Mouse (Mus musculus): Measurements from ENCODE around the gene Arpc4. TPM values are rescaled to one million over a fixed set of nuclear protein-coding genes. Genes with fewer than 3 reads are reported as not detected.

Arpc4 gene
- polyA plus RNA-seq, 1 experiment from 2014 or later = 238 TPM

- Histone ChIP-seq H3K27me3 (ENCODE audit: control insufficient read depth, insufficient read depth, low read length) (no peaks in the 10 kb centered on the region), H3K4me2 (ENCODE audit: low read depth, low read length) (no peak overlapping the region), H3K4me1 (ENCODE audit: control insufficient read depth, insufficient read depth, low read length) (peaks cover 12% of the 10 kb centered on the region; the same call in 1 of the 2 replicates), H3K27ac (ENCODE audit: low read depth, low read length) (no peak overlapping the region), H3K36me3 (ENCODE audit: control insufficient read depth, insufficient read depth, low read length) (peaks cover 18% of the 10 kb centered on the region), H3K9me3 (ENCODE audit: control insufficient read depth, low read length) (no peaks in the 10 kb centered on the region), H3K4me3 (ENCODE audit: low read depth, low read length) (peak overlapping the region; percentile 9; the same call in 1 of the 2 replicates), H3K9ac (replicated peaks; ENCODE audit: low read depth, low read length) (no peak overlapping the region)
- WGBS = 84% methylated on average over 6 of the region's 6 CpGs
- ATAC-seq (ENCODE audit: low read depth) = no peak
Observed at GRCm38 (mm10) chr6:113341574-113341973, 36.3 kb upstream of the Arpc4 start.

DNA sequence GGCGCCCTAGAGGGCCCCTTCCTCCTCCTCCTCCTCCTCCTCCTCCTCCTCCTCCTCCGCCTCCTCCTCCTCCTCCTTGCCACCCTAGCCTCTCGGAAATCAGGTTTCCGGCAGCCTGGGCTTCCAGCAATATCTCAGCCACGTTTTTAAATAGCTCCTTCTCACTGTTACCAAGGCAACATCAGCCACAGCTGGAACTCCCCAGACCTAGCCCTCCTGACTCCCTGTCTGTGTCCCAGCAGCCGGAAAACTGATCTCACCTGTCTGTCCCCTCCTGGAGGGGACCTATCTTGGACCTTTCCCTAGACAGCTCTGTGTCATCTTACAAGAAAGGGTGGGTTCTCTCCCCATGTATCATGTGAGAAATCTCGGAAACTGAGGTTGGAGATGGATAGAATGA lies 35.6 kb upstream of the Arpc4 start:
- 43% methylated on average over 4 of the region's 7 CpGs for WGBS
- H3K9ac ChIP-seq (replicated peaks; ENCODE audit: low read depth, low read length) = no peak overlapping the region; the same call in 1 of the 2 replicates
- H3K27me3 ChIP-seq (ENCODE audit: control insufficient read depth, insufficient read depth, low read length) = no peaks in the 10 kb centered on the region
- peaks cover 12% of the 10 kb centered on the region; the same call in 1 of the 2 replicates for H3K4me1 ChIP-seq (ENCODE audit: control insufficient read depth, insufficient read depth, low read length)
- H3K4me3 ChIP-seq (ENCODE audit: low read depth, low read length) = no peak overlapping the region
- H3K9me3 ChIP-seq (ENCODE audit: control insufficient read depth, low read length) = no peaks in the 10 kb centered on the region
- no peak overlapping the region for H3K27ac ChIP-seq (ENCODE audit: low read depth, low read length)
- ATAC-seq (ENCODE audit: low read depth) = no peak
- peak overlapping the region; percentile 62 for H3K4me2 ChIP-seq (ENCODE audit: low read depth, low read length)
- peaks cover 18% of the 10 kb centered on the region for H3K36me3 ChIP-seq (ENCODE audit: control insufficient read depth, insufficient read depth, low read length)

- peaks cover 13% of the 10 kb centered on the region for H3K36me3 ChIP-seq (ENCODE audit: control insufficient read depth, insufficient read depth, low read length)
- peak within 1 kb of the TSS; percentile 62 for H3K4me2 ChIP-seq (ENCODE audit: low read depth, low read length)
- peak within 1 kb of the TSS; percentile 72 for H3K9ac ChIP-seq (replicated peaks; ENCODE audit: low read depth, low read length)
- peaks cover 12% of the 10 kb centered on the region; the same call in 1 of the 2 replicates for H3K4me1 ChIP-seq (ENCODE audit: control insufficient read depth, insufficient read depth, low read length)
- H3K9me3 ChIP-seq (ENCODE audit: control insufficient read depth, low read length) = no peaks in the 10 kb centered on the region
- 16% methylated on average over 32 of the region's 32 CpGs for WGBS
- peak within 1 kb of the TSS; percentile 45 for H3K4me3 ChIP-seq (ENCODE audit: low read depth, low read length)
- ATAC-seq (ENCODE audit: low read depth) = peak; percentile 85
- H3K27ac ChIP-seq (ENCODE audit: low read depth, low read length) = 0 out of 2 replicates have a peak within 1 kb of the TSS, but pooled peaks have one; percentile 16
- no peaks in the 10 kb centered on the region for H3K27me3 ChIP-seq (ENCODE audit: control insufficient read depth, insufficient read depth, low read length)
Observed at GRCm38 (mm10) chr6:113343177-113344092, 34.5 kb upstream of the Arpc4 start, which contains the start of gene Camk1. Gene Camk1, minus strand, starts transcription at chr6:113343984.

DNA sequence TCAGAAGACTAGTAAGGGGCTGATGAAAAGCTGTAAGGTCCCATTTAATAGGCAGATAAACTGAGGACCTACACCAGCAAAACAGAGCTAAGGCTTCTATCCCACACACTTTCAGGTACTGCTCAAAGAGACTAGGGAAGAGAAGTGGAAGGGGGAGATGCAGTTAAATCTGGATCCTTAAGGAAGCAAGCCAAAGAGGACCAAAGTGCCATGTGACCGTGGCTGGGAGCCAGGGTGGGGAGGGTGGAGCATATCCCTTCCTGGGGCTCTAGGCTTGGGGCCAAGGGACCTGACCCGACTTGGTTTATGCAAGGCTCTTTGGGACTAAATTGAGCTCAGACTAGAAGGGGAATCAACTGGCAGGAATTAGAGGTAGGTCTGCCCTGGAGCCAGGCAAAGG lies 33.6 kb upstream of the Arpc4 start:
- H3K4me2 ChIP-seq (ENCODE audit: low read depth, low read length) = peak overlapping the region; percentile 62; the same call in 1 of the 2 replicates
- WGBS = 55% methylated on average over 2 of the region's 2 CpGs
- no peak overlapping the region for H3K4me3 ChIP-seq (ENCODE audit: low read depth, low read length)
- peaks cover 12% of the 10 kb centered on the region; the same call in 1 of the 2 replicates for H3K4me1 ChIP-seq (ENCODE audit: control insufficient read depth, insufficient read depth, low read length)
- H3K36me3 ChIP-seq (ENCODE audit: control insufficient read depth, insufficient read depth, low read length) = peaks cover 5% of the 10 kb centered on the region; the same call in 1 of the 2 replicates
- H3K27me3 ChIP-seq (ENCODE audit: control insufficient read depth, insufficient read depth, low read length) = no peaks in the 10 kb centered on the region
- H3K27ac ChIP-seq (ENCODE audit: low read depth, low read length) = no peak overlapping the region
- H3K9ac ChIP-seq (replicated peaks; ENCODE audit: low read depth, low read length) = no peak overlapping the region
- no peaks in the 10 kb centered on the region for H3K9me3 ChIP-seq (ENCODE audit: control insufficient read depth, low read length)
- peak; percentile 40; the same call in 1 of the 2 replicates for ATAC-seq (ENCODE audit: low read depth)

GRCm38 (mm10) chr6:113346897-113347296 lies 31.0 kb upstream of the Arpc4 start:
- ATAC-seq (ENCODE audit: low read depth) = no peak
- 81% methylated on average over 4 of the region's 4 CpGs for WGBS
- no peak overlapping the region for H3K27ac ChIP-seq (ENCODE audit: low read depth, low read length)
- no peaks in the 10 kb centered on the region for H3K27me3 ChIP-seq (ENCODE audit: control insufficient read depth, insufficient read depth, low read length)
- no peaks in the 10 kb centered on the region for H3K36me3 ChIP-seq (ENCODE audit: control insufficient read depth, insufficient read depth, low read length)
- no peak overlapping the region for H3K9ac ChIP-seq (replicated peaks; ENCODE audit: low read depth, low read length)
- no peak overlapping the region for H3K4me2 ChIP-seq (ENCODE audit: low read depth, low read length)
- no peaks in the 10 kb centered on the region for H3K9me3 ChIP-seq (ENCODE audit: control insufficient read depth, low read length)
- H3K4me1 ChIP-seq (ENCODE audit: control insufficient read depth, insufficient read depth, low read length) = peaks cover 6% of the 10 kb centered on the region; the same call in 1 of the 2 replicates
- no peak overlapping the region for H3K4me3 ChIP-seq (ENCODE audit: low read depth, low read length)

- H3K36me3 ChIP-seq (ENCODE audit: control insufficient read depth, insufficient read depth, low read length) = no peaks in the 10 kb centered on the region
- no peaks in the 10 kb centered on the region for H3K4me1 ChIP-seq (ENCODE audit: control insufficient read depth, insufficient read depth, low read length)
- H3K4me2 ChIP-seq (ENCODE audit: low read depth, low read length) = no peak overlapping the region
- ATAC-seq (ENCODE audit: low read depth) = no peak
- H3K9me3 ChIP-seq (ENCODE audit: control insufficient read depth, low read length) = no peaks in the 10 kb centered on the region
- no peak overlapping the region for H3K4me3 ChIP-seq (ENCODE audit: low read depth, low read length)
- H3K27ac ChIP-seq (ENCODE audit: low read depth, low read length) = no peak overlapping the region
- H3K27me3 ChIP-seq (ENCODE audit: control insufficient read depth, insufficient read depth, low read length) = no peaks in the 10 kb centered on the region
- no peak overlapping the region for H3K9ac ChIP-seq (replicated peaks; ENCODE audit: low read depth, low read length)
Observed at GRCm38 (mm10) chr6:113350538-113350937, 27.4 kb upstream of the Arpc4 start.

DNA sequence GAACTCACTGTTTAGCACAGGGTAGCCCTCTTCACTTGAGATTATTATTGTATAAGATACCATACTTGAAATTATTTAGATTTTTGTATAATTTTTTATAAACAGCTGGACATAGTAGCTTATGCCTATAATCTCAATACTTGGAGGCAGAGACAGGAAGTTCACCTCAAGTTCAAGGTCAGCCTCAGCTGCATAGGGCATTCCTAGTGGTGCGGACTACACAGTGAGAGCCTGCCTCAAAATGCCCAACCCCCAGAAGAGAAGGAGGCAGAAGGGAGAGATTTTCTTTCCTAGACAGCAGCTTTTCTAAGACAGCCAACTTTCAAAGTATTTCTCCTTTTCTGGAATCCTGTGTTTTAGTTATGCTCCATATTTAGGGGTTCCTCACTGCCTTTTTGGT lies 26.8 kb upstream of the Arpc4 start:
- H3K36me3 ChIP-seq (ENCODE audit: control insufficient read depth, insufficient read depth, low read length) = no peaks in the 10 kb centered on the region
- no peak overlapping the region for H3K9ac ChIP-seq (replicated peaks; ENCODE audit: low read depth, low read length)
- H3K27me3 ChIP-seq (ENCODE audit: control insufficient read depth, insufficient read depth, low read length) = no peaks in the 10 kb centered on the region
- no peak for ATAC-seq (ENCODE audit: low read depth)
- H3K9me3 ChIP-seq (ENCODE audit: control insufficient read depth, low read length) = no peaks in the 10 kb centered on the region
- H3K4me1 ChIP-seq (ENCODE audit: control insufficient read depth, insufficient read depth, low read length) = no peaks in the 10 kb centered on the region
- H3K4me2 ChIP-seq (ENCODE audit: low read depth, low read length) = no peak overlapping the region
- no peak overlapping the region for H3K4me3 ChIP-seq (ENCODE audit: low read depth, low read length)
- H3K27ac ChIP-seq (ENCODE audit: low read depth, low read length) = no peak overlapping the region
- WGBS = 100% methylated on average over 1 of the region's 1 CpGs

DNA sequence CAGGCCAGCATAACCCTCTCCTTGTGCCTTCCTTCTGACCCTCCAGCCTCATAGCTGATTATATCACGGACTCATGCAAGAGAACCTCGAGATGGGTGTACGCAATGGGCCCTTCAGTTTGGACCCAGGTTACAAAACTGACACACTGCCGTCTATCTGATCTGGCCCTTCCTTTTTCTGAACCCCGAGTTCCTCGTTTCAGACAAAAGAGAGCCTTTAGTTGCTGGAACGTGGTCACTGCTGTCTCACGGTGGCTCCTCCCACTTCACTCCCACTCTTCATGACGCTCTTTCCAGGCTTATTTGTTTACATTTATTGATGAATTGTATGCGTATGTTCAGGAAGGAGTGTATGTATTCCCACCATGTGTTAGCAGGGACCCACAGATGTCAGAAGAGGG lies 26.3 kb upstream of the Arpc4 start:
- no peaks in the 10 kb centered on the region for H3K36me3 ChIP-seq (ENCODE audit: control insufficient read depth, insufficient read depth, low read length)
- no peak overlapping the region for H3K27ac ChIP-seq (ENCODE audit: low read depth, low read length)
- WGBS = 66% methylated on average over 10 of the region's 10 CpGs
- H3K4me3 ChIP-seq (ENCODE audit: low read depth, low read length) = no peak overlapping the region
- H3K4me2 ChIP-seq (ENCODE audit: low read depth, low read length) = no peak overlapping the region
- no peak overlapping the region for H3K9ac ChIP-seq (replicated peaks; ENCODE audit: low read depth, low read length)
- no peak for ATAC-seq (ENCODE audit: low read depth)
- no peaks in the 10 kb centered on the region for H3K9me3 ChIP-seq (ENCODE audit: control insufficient read depth, low read length)
- H3K27me3 ChIP-seq (ENCODE audit: control insufficient read depth, insufficient read depth, low read length) = no peaks in the 10 kb centered on the region
- H3K4me1 ChIP-seq (ENCODE audit: control insufficient read depth, insufficient read depth, low read length) = no peaks in the 10 kb centered on the region

GRCm38 (mm10) chr6:113352820-113353219 lies 25.1 kb upstream of the Arpc4 start:
- ATAC-seq (ENCODE audit: low read depth) = no peak
- Histone ChIP-seq H3K9me3 (ENCODE audit: control insufficient read depth, low read length) (no peaks in the 10 kb centered on the region), H3K9ac (replicated peaks; ENCODE audit: low read depth, low read length) (no peak overlapping the region), H3K36me3 (ENCODE audit: control insufficient read depth, insufficient read depth, low read length) (no peaks in the 10 kb centered on the region), H3K27me3 (ENCODE audit: control insufficient read depth, insufficient read depth, low read length) (no peaks in the 10 kb centered on the region), H3K4me1 (ENCODE audit: control insufficient read depth, insufficient read depth, low read length) (no peaks in the 10 kb centered on the region), H3K27ac (ENCODE audit: low read depth, low read length) (no peak overlapping the region), H3K4me2 (ENCODE audit: low read depth, low read length) (no peak overlapping the region), H3K4me3 (ENCODE audit: low read depth, low read length) (no peak overlapping the region)
- 68% methylated on average over 3 of the region's 3 CpGs for WGBS
